Mouse (Mus musculus) cerebellum, adult 9-10 months (tissue): ENCODE data around the gene Pxdn.

ENCODE experiments used
- DNase-seq: peaks from one replicate; pipeline ENCODE4 v3.0.0; 2022

Pxdn gene

DNA sequence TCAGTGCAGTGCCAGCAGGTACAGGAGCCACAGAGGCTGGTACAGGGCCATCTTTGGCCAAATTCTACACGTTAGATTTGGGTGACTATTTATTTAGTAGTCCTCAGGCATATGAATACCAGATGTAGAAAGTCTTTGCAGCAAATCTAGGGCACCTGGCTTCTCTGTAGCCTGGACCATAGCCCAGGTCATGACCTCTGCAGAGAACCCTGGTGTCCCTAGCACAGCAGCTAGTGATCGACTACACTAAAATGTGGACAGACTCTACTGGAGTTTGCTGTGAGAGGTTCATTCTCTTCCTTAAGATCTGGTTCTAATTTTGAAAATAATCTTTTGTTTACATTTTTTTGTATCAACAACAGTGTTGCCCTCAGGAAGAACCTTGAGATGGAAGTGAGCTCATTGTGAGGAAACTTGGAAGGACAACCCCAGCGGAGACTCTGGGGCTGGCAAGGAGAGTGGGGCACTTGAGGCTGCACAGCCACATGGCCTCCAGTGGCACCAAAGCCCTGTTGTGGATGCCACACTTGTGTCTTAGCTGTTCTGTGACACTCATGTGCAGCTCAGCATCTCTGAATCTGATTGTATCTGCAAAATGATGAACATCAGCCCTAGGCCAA, 90.4 kb downstream of the Pxdn start:
- DNase-seq, result no peak

- no peak for DNase-seq
These were observed 91.7 kb downstream of the Pxdn start for GRCm38 (mm10) chr12:30029111-30029510.

DNA sequence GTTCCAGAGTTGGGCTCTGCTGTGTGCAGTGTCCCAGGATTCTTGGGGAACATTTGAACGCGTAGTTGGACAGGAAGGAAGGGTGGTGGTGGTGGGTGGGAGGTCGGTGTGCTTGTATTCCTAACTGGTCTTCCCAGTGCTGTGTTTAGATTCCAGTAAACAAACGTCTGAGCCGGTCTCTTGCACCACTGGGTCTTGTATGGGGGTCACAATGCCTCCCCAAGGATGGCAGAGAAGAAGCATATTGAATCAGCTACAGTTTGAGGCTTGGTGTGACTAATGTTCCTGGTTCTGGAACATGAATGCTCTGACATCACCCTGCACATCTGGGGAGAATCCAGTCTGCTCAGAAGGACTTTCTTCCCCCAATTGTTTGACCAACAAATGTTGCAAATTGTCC, 93.2 kb downstream of the Pxdn start:
- DNase-seq, result no peak

- DNase-seq, result no peak
These were observed 97.3 kb downstream of the Pxdn start for GRCm38 (mm10) chr12:30034681-30035080.

DNA sequence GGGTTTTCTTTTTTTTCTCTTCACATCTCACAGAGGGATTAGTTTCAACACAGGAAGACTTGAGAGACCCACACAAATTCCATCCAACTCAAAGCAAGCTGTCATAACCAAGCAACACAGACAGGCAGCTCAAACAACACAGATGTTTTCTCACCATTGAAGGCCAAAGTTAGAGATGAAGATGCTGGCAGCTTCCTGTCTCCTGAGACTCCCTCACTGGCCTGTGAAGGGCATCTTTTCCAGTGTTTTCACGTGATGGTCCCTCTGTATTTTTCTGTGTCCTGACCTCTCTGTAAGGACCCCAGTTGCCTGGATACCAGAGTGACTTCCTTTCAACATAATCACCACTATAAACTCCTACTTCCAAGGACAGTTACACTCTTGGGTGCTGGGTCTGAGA, 98.0 kb downstream of the Pxdn start:
- no peak for DNase-seq

DNA sequence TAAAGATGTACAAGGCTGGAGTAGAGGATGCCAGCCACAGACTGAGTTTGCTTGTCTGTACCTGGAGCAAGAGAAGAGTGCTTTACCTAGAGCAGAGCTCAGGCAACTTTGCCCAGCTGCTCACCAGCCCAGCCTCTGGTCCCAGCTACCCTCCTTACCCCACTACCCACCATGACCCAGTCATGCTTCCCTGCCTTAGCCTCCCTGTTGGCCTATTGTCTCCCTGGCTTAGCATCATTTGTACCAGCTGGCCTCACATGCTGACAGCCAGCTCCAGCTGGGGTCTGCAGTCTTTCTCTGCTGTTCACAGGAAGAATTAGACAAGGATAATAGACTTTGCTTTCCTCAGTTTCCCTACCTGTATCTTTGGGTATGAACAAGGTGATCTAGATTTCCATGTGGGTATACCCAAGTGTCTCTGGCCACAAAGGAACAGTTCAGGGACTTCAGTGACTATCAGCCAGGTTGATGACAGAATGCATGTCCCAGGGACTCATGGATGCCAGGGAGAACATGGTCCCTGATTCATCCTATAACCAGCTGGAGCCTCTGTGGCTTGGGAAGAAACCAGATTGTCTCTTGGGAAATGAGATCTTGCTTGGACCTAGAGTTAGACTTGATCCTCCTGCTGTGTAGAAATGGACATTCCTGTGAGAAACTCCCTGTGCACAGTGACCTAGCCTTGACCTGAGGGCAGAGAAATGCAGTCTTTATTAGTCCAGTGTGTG, 98.6 kb downstream of the Pxdn start:
- no peak for DNase-seq

DNA sequence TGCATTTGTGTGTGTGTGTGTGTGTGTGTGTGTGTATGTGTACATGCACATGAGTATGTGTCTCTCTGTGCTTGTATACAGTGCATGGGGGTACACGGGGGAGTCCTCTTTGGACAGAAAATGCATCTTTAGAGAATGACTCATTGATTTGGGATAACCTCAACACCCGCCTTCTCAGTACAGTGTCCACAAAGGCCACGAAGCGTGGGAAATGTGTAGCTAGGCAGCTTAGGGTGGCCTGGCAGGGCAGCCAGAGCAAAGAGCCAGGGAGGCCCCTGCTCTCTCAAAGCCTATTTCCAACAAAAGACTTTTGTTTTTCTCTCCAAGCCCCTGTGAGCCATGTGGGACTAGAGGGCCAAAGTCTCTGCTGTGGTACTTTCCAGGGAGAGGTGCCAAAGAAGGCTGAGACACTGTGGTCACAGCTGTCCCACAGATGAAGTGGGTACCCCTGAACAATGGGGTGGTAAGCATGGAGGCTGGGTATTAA, 99.2 kb downstream of the Pxdn start:
- no peak for DNase-seq

DNA sequence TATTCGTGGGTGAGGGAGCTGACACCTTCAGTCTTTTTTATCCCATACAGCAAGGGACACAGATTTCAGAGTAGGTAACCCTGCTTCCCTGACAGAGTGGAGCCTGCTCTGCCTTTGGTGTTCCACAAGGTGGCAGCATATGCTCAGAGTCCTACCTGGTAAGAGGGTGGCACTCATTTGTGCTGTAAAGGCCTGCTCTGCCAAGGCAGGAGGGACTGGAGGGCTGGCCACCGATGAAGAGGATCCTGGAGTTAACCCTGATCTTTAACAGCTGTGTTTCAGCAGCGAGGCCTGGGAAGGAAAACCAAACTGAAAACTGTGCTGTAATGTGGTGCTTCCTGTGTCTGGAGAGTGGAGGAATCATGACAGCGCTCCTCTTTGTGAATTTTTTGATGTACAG, 102.2 kb downstream of the Pxdn start:
- DNase-seq, result peak; percentile 22

DNA sequence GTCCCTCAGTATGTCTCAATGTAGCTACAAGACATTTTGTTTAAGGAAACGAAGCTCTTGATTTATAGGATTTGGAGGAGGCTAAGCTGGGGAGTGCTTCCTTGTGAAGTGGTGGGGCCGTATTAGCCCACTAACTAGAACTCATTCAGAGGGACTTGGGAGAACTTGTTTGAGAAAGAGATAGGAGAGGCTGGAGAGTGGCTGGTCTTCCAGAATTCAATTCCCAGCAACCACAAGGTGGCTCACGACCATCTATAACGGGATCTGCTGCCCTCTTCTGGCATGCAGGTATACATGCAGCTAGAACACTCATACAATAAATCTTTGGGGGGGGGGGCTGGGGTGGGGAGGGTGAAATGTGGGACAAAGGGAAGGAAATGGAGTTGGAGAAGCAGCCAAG, 102.7 kb downstream of the Pxdn start:
- DNase-seq, result peak; percentile 14

DNA sequence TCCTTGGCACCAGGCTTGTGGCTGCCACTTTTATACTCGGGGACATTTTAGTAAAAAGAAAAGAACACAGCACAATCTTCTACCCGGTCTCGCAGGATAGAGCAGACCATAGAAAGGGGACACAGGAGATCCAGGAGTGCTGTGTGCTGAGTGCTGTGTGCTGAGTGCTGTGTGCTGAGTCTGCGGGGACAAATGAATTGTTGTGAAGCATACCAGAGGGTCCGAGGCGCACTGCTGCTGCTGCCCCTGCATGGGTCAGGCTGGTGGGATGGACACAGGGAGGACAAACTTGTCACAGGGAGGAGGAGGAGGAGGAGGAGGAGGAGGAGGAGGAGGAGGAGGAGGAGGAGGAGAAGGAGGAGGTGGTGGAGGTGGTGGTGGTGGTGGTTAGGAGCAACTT, 111.4 kb downstream of the Pxdn start:
- DNase-seq, result no peak

GRCm38 (mm10) chr12:30049818-30050217, 112.4 kb downstream of the Pxdn start:
- DNase-seq, result no peak

- DNase-seq, result peak; percentile 55
These were observed 112.8 kb downstream of the Pxdn start for GRCm38 (mm10) chr12:30050235-30050634.

DNA sequence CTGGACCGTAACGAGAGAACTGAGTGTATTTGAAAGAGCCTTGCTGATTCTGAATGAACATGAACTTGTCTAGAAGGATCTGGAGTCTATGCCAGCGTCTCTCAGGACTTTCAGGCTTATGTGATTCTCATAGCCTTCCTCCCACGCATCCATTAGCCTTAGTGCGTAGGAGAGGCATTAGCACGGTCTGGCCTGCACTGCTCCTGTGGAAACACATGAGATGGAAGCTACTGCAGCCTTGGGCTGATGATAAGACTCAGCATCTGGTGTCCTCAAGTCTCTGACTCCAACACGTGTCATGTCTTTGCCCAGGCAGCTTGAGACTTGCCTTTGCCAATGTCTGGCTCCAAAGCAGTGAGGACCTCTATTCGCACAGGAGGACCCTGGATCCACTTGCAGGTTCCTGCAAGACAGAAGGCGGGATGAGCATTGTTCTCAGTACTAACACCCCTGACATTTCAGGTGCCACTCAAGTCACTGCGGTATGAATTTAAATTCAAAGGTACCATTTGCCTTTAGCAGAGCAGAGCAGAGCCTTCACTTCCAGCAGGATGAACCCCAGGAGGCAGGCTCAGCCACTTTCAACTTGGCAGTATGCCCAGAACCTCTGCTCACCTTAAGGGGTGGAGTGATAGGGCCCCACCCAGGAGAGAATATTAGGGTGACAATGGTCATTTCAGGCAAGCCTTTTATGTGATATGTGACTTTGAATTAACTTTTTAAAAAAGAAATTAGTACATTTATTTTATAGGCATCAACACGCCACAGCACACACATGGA, 117.5 kb downstream of the Pxdn start:
- DNase-seq, result no peak

GRCm38 (mm10) chr12:30058044-30058443, 120.6 kb downstream of the Pxdn start:
- DNase-seq, result no peak

DNA sequence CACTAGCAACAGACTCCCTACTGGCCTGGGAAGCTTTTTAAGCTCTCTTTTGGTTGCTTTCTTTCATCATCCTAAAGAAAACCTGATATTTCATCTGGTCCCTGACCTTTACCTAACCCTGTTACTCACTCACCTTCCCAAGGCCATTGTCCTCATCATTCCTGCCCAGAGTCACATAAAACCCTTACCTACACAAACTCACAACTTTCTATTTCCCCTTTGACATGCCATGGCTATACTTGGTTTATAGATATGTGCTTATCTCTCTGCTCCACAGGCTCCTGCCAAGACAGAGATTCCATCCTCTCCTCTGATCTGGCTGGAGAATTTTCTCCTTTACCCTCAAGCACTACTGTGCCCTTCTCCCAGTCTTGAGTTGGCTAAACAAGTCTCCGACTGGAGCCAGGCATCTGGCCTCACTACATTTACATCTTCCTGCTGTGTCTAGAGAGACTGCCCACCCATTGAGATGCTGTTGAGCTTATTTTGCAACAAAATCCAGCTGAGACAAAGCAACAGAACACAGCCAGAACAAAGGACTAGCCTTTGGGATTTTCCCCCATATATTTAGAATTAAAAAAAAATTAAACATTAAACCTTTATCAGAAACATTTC, 124.2 kb downstream of the Pxdn start:
- DNase-seq, result no peak

DNA sequence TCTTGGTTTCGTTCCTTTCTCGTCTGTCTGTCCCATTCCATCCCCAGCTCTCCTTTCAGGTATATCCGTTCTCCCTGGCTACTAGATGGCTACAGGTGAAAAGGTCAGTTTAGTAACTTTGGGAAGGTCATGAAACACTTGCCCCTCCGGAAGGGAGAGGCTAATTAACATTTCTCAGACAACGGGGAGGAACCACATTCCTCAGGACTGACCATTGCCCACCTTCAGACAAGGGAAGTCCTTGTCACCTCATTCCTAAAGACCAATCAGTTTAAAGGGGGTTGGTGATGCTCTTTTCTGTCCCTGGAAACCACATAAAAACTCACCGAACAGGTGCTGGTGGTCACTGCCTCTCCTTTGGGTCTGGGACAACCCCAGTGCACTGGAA, 124.7 kb downstream of the Pxdn start:
- DNase-seq, result no peak
